Mouse (Mus musculus) spleen, postnatal 14 days (tissue): Measurements from ENCODE around the gene Bdkrb2.

Experiments used
- DNase-seq, 2 experiments: peaks; one replicate each; pipeline ENCODE4 v3.0.0; 2021 to 2022; ENCODE audit warnings: low spot score in 2 of 2

The Bdkrb2 gene

DNA sequence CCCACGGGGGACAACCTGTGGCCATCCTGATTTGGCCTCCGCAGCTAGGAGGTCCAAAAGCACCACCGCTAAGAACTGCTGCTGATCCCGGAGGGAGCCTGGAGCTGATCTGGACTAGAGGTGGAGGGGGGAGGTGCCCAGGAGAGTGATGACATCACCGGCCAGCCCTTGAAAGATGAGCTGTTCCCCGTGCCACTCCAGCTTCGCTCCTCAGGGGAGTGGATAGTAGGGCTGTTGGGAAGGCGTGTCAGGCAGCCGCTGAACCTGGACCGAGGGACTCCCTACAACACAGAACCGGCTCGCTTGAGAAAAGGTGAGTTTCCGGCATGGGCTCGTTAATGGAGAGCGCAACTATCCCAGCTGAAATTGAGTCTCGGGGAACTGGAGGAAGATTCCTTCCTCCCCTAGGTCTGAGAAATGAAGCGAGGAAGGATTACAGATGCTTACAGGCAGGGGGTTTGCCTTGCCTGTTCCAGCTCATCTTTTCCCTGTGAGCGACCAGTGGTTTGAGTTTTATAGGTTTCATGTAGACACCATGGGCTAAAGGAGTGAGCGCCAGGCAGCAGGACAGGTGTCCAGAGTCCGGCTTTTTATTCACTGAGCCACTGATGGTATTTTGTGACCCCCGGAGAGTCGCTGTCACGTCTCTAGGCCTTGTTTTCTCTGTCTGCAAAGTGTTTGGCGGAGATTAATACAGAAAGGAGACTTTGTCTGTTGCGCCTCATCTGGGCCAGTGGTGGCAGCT lies at the start of gene Bdkrb2:
Gene Bdkrb2 (plus strand): TSS at position 291 of the 745 bp plus-strand sequence.
- no peak for DNase-seq

DNA sequence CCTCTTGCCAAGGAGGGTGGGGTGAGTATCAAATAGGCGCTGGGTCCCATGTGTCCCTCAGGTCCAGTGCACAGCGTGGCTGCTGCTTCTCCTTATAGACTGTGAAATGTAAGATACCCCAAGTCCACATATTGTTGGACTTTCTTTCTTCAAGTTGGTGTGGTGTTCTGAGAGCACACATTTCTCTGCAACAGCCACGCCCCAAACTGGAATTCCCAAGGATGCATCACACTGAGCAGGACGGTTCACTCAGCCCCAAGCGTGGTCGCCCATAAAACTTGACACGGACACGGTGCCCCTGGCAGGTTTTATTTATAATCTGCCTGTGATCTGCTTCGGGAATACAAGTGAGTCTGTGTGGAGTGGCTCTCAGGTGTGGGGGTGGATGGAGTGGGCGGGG lies 48.9 kb upstream of the Bdkrb2 start:
- DNase-seq: no peak

GRCm38 (mm10) chr12:105517026-105517675 lies 45.9 kb upstream of the Bdkrb2 start:
- DNase-seq: no peak

DNA sequence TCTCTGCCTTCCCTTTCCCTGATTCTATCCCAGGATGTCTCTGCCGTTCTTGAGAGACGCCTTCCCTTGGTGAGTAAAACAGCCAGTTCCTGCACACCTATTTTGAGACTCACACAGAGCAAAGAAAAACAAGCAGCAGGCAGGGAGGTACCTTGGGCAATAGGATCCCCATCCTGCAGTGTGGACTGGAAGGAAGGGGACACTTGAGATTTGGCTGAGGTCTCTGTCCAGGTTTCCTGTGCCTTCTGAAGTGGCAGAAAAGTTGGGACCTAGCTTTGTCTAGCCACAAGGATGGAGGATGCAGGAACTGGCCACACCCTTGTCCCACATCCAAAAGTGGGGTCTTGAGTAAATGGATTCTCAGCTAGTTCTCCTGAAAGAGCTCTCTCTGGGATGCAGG lies 43.2 kb upstream of the Bdkrb2 start:
- DNase-seq: no peak

GRCm38 (mm10) chr12:105521170-105521762 lies 41.8 kb upstream of the Bdkrb2 start:
- no peak for DNase-seq

DNA sequence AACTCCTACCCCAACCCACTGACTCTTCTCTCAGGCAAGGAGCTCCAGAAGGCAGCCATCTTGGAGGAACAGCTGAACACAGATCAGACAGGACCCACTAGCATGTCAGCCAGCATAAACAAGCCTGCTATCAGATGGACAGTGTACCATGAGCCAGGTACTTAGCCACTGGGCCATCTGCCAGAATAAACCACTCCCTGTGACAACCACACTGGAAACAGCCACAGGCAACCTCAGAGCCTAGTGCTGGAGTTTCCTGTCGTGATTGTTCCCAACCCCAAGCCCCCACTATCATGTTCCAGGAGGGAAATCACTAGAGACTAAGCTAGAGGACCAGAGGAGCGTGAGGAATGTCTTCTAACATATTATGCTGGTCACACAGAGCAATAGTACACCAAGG lies 39.3 kb upstream of the Bdkrb2 start:
- DNase-seq: no peak

DNA sequence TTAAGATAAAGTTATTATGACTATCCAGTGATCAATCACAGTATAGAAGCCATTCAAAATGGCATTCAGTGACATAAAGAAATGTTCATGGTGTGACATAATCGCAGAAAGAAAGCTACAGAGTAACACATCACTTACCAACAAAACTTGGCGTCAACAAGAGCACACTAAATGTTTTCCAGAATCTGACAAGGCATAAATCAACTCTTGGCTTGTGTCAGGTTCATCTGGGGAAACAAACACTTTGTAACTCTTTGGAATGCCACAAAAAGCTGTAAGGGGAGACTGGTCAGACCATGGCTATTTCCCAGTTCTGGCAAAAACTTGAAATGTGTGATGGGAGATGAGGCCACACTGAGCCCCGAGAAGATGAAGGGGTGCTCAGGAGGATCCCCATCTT lies 36.8 kb upstream of the Bdkrb2 start:
- no peak for DNase-seq

DNA sequence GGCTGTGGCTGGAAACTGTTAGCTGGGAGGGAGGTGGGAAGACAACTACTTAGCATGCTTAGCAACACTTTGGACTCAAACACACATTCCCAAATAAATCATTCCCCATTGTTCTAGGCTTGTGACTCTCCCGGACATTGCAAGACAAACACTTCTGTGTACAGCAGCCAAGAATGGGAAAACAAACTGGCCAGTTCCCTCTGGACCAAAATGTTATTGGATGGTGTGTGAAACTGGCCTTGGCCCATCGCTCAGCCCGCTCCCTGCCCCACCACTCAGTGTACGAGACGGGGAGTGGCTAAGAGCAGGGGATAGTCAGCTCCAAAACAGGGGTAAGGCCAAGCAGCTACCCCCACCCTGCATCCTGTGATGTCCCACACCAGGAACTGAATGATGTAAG lies 36.2 kb upstream of the Bdkrb2 start:
- DNase-seq: no peak

GRCm38 (mm10) chr12:105529545-105529944 lies 33.5 kb upstream of the Bdkrb2 start:
- DNase-seq: no peak

- DNase-seq: no peak
Observed at GRCm38 (mm10) chr12:105531724-105532371, 31.2 kb upstream of the Bdkrb2 start.

DNA sequence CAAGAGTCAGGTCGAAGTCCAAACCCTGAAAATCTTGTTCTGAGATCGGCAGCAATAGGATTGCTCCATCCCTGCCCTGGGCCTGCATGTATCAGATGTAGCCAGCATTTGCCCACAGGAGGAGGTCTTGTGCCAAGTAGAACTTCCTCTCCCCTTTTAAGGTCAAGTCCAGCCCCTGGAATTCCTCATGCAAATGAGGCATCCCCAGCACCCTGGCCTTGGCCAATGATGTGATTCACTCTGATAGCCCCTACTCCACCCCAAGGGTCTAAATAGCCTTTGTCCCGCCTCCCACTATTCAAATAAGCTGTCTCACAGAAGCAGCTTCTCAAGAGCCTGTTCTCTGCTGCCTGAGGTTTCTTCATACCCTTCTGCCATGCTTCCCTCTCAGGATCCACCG lies 28.2 kb upstream of the Bdkrb2 start:
- no peak for DNase-seq

DNA sequence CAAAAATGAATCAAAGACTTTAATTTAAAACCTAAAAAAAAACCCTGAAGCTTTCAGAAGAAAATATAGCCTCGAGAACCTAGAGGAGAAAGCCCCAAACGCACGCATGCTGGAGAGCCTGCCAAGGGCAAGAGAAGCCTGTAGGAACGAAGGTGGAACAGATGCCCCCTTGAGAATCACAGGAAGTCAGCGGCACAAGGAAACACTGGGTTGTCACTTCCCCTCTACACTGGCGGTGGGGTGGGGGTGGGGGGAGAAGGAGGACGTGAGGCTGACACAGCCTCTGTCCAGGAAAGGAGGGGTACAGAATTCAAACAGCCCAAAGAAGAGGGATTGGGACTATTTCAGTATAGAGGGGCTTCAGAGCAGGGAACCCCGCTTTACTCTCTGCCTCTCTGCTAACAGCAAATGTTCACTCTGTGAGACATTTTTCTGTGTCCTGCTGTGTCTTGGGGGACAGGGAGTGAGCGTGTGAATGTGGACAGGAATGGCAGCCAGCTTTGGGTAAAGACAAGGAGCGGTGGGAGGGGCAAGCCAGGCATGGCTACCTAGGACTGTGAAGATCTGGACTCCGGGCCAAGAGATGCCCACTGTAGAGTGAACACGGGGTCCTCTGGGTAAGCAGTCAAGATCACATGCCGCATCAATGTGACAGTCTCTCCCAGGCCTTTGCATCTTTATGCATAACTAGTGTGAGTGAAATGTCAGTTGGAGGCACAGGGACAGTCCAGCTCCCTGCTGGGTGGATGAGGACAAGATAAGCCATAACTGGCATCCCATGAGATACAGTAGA lies 26.9 kb upstream of the Bdkrb2 start:
- no peak for DNase-seq

DNA sequence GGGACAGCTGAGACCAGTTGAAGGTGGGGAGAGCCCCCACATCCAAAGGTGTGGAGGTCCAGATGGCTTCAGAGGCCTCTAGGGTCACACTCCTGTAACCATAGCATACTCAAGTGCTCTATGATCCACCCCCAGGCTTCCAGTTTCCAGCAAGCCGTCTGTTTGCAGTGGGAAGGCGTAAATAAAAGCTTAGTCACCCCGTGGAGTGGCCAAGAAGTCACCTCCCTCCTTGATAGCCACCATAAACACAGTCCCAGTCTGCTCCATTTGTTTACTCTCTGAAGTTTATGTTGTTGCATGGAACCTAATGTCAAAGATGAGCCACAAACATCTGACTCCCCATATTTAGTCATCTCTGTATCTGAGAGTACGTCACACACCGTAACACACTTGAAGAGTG lies 25.9 kb upstream of the Bdkrb2 start:
- DNase-seq: no peak

- no peak for DNase-seq
Observed at GRCm38 (mm10) chr12:105539649-105540048, 23.4 kb upstream of the Bdkrb2 start.

- no peak for DNase-seq
Observed at GRCm38 (mm10) chr12:105541590-105542402, 21.2 kb upstream of the Bdkrb2 start.

DNA sequence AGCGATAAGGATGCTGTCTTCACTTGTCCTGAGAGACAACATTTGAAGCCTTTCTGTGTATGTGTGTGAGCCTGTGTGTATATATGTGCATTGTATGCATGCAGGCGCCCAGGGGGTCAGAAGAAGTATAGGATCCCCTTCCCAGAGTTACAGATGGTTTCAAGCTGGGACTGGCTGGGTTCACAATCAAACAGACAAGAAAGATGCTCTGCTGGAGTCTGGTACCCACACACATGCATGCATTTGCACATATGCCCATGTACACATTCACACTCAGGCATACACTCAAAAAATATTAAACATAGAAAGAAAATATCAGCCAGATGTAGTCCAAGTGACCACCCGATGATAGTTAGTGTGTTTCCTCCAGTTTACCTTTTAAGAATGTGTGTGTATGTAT lies 20.5 kb upstream of the Bdkrb2 start:
- DNase-seq: no peak

DNA sequence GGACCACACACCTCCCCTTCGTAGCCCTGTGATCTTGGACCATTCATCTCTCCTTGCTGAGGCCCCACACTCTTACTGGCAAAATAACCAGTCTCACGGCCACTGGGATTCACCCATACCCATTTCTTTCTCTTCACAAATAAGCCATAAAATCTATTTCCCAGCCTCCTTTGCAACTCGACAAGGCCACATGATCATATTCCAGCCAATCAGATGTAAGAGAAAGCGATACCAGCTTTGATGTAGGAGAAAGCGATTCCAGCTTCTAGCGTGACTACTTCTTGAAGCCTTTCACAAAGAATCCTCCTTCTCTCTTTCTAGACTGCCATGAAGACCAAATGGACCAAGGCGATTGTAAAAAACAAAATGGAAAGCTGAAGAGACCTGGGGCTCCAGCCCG lies 19.9 kb upstream of the Bdkrb2 start:
- no peak for DNase-seq

DNA sequence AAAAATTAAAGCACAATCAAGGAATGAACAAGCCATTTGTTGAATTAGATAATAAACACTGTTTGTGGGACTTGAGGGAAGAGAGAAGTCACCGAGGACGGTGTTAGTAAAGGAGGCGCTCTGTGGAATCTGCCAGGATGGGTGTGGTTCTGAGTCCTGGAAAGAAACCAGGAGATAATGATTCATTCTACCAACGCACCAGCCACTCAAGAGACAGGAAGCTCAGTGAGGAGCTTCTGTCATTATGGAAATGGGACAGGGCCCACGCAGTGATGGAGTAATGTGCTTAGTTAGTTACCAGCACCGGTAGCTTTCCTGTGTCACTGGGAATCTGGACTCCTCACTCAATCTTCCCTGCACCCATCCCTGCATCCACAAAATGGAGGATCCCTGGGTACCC lies 19.3 kb upstream of the Bdkrb2 start:
- DNase-seq: no peak

DNA sequence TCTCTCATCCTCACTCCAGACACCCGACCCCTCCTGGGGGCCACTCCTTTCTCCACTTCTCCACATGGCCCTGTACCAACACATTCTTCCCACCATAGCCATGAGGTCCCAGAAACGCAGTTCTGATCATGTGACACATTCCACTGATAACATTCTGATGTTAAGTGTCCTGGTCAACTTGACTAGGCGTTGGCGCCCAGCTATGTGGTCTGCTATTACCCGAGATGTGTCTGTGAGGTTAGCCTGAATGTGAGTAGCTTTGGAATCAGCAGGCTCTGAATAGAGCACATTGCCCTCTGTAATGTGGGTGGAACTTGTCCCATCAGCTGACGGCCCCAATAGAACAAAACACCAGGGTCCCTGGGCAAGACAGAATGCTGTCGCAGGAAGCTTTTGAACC lies 18.2 kb upstream of the Bdkrb2 start:
- no peak for DNase-seq

DNA sequence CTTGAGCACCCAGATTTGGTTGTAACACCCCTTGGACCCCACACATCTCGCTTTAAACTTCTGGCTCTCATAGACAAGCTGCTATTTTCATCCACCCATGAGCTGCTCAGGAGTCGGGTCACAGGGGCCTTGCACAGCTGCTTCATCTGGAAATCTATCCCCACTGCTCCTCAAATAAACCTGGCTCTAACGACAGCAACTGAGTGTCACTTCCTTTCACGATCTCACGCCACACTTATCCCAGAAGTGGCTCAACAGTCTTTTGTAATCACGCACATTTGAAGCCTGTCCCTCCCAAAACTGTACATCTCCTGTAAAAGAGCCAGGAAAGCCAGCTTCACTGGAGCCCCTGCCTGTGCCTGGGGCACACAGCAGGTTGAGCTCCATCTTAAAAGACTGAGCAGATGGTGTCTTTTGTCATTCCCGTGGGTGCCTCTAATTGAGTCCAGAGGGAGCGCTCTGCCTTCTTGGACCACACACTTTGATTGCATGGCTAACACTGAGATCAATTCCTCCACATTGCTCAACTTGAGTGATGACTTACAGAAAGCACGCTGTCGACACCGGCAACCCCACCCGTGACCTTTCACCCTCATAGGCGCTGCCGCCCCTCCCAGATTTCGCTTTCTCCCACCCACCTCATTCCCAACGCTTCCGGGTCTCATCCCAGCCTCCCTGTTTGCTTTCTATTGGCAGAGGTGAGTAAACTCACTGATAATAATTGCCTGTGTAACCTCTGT lies 17.2 kb upstream of the Bdkrb2 start:
- no peak for DNase-seq
